Mouse (Mus musculus): ENCODE results near the gene Robo1. TPM values are rescaled to one million over a fixed set of nuclear protein-coding genes. Genes with fewer than 3 reads are reported as not detected.

Robo1 gene
- polyA plus RNA-seq, 1 experiment from 2014 or later: 26.8 TPM

DNA sequence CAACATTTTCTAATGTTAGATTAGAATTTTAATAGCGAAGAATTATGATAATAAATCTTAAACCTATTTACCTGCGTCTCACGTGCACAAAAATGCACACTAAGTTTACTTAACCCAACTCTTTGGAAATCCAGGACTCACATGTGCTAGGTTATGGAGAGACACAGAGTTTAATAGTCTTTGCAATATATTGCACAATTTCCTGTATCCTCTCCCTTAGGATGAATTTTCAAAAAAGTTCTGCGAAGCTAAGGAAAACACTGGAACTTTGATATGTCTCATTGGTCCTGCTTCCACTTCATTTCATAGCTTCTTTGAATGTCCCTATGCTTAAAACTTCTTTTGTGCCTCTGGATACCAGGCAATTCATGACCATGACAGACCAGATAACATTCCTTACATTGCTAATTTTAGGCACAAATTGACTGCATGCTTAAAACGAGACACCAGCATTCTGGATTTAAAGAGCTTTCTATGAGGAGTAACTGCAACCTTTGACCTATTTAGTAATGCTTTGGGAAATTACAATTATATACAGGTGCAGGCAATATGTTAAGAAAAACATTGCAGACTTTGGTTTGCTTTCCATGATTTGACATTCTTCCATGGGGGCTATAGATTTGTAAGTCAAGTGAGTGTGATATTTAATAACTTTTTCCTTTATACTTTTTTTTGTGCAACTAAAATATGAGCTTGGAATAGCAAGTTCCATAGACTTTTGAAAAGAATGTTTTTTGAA lies 111.4 kb downstream of the Robo1 start:
- H3K27me3 ChIP-seq (ENCODE audit: control insufficient read depth, insufficient read depth, low read depth, low read length): no peaks in the 10 kb centered on the region
- H3K27ac ChIP-seq (ENCODE audit: low read length): no peak overlapping the region
- no peak overlapping the region for H3K4me2 ChIP-seq (ENCODE audit: low read depth, low read length)
- no peak overlapping the region for H3K4me3 ChIP-seq (ENCODE audit: low read length)
- H3K36me3 ChIP-seq (ENCODE audit: control insufficient read depth, insufficient read depth, low read length): no peaks in the 10 kb centered on the region
- ATAC-seq (ENCODE audit: low read depth): no peak
- H3K4me1 ChIP-seq (replicated peaks; ENCODE audit: control insufficient read depth, insufficient read depth, low read length): no peaks in the 10 kb centered on the region
- no peak overlapping the region for H3K9ac ChIP-seq (ENCODE audit: low read length)
- WGBS: 69% methylated on average over 5 of the region's 5 CpGs
- no peaks in the 10 kb centered on the region for H3K9me3 ChIP-seq (ENCODE audit: control insufficient read depth, low read length)

DNA sequence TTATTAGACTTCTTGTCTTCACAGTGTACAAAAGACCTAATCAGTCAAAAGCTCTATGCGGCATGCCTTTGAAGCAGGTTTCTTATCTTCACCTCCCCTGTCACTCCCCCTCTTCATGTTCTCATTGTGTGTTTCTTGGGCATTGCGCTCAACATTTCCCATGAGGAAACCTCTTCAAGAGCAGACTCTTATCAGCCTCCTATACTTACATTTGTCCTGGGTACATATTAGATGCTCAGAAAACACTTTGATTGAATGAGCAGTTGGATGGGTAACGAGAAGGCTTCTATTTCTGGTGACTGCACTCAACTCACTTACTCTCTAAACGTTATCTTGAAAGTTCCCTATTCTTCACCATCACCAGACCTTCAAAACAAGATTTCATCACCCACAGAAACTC lies 114.3 kb downstream of the Robo1 start:
- Histone ChIP-seq H3K27me3 (ENCODE audit: control insufficient read depth, insufficient read depth, low read depth, low read length) (no peaks in the 10 kb centered on the region), H3K27ac (ENCODE audit: low read length) (no peak overlapping the region), H3K4me3 (ENCODE audit: low read length) (no peak overlapping the region), H3K4me1 (replicated peaks; ENCODE audit: control insufficient read depth, insufficient read depth, low read length) (no peaks in the 10 kb centered on the region), H3K9ac (ENCODE audit: low read length) (no peak overlapping the region), H3K4me2 (ENCODE audit: low read depth, low read length) (no peak overlapping the region), H3K9me3 (ENCODE audit: control insufficient read depth, low read length) (no peaks in the 10 kb centered on the region), H3K36me3 (ENCODE audit: control insufficient read depth, insufficient read depth, low read length) (no peaks in the 10 kb centered on the region)
- 42% methylated on average over 4 of the region's 4 CpGs for WGBS
- ATAC-seq (ENCODE audit: low read depth): peak; percentile 54

GRCm38 (mm10) chr16:72434396-72434795 lies 126.3 kb downstream of the Robo1 start:
- no peak for ATAC-seq (ENCODE audit: low read depth)
- no peak overlapping the region for H3K9ac ChIP-seq (ENCODE audit: low read length)
- H3K9me3 ChIP-seq (ENCODE audit: control insufficient read depth, low read length): no peaks in the 10 kb centered on the region
- no peaks in the 10 kb centered on the region for H3K27me3 ChIP-seq (ENCODE audit: control insufficient read depth, insufficient read depth, low read depth, low read length)
- H3K4me2 ChIP-seq (ENCODE audit: low read depth, low read length): no peak overlapping the region
- no peaks in the 10 kb centered on the region for H3K4me1 ChIP-seq (replicated peaks; ENCODE audit: control insufficient read depth, insufficient read depth, low read length)
- no peaks in the 10 kb centered on the region for H3K36me3 ChIP-seq (ENCODE audit: control insufficient read depth, insufficient read depth, low read length)
- H3K4me3 ChIP-seq (ENCODE audit: low read length): no peak overlapping the region
- H3K27ac ChIP-seq (ENCODE audit: low read length): no peak overlapping the region

GRCm38 (mm10) chr16:72444428-72445135 lies 136.5 kb downstream of the Robo1 start:
- Histone ChIP-seq H3K9ac (ENCODE audit: low read length) (peak overlapping the region; percentile 34; the same call in 1 of the 2 replicates), H3K9me3 (ENCODE audit: control insufficient read depth, low read length) (no peaks in the 10 kb centered on the region), H3K4me1 (replicated peaks; ENCODE audit: control insufficient read depth, insufficient read depth, low read length) (no peaks in the 10 kb centered on the region; the same call in 1 of the 2 replicates), H3K4me3 (ENCODE audit: low read length) (peak overlapping the region; percentile 31), H3K27ac (ENCODE audit: low read length) (peak overlapping the region; percentile 82), H3K4me2 (ENCODE audit: low read depth, low read length) (peak overlapping the region; percentile 45), H3K27me3 (ENCODE audit: control insufficient read depth, insufficient read depth, low read depth, low read length) (no peaks in the 10 kb centered on the region), H3K36me3 (ENCODE audit: control insufficient read depth, insufficient read depth, low read length) (no peaks in the 10 kb centered on the region)
- peak; percentile 89 for ATAC-seq (ENCODE audit: low read depth)
- WGBS: 35% methylated on average over 18 of the region's 18 CpGs

DNA sequence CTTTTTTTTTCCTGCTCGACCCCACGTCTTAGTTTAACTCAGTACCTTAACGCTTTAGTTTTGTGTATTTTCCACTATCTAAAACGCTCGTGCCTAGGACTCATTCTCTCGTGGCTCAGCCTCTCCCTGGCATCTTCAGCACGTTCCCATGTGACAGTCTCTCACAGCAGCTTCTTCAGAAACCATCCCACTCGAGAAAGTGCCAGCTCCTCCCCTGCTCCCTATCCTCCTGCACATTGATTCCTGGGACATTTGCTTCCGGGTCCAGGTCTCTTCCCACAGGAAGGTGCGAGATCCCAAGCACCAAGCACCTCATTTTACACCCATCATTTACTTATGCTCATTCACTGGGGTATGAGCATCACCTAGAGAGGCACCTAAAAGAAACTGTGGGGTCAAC lies 150.0 kb downstream of the Robo1 start:
- H3K4me1 ChIP-seq (replicated peaks; ENCODE audit: control insufficient read depth, insufficient read depth, low read length): no peaks in the 10 kb centered on the region
- no peak overlapping the region for H3K4me2 ChIP-seq (ENCODE audit: low read depth, low read length)
- ATAC-seq (ENCODE audit: low read depth): no peak
- H3K4me3 ChIP-seq (ENCODE audit: low read length): no peak overlapping the region
- no peaks in the 10 kb centered on the region for H3K27me3 ChIP-seq (ENCODE audit: control insufficient read depth, insufficient read depth, low read depth, low read length)
- no peaks in the 10 kb centered on the region for H3K36me3 ChIP-seq (ENCODE audit: control insufficient read depth, insufficient read depth, low read length)
- no peak overlapping the region for H3K27ac ChIP-seq (ENCODE audit: low read length)
- 44% methylated on average over 10 of the region's 10 CpGs for WGBS
- no peak overlapping the region for H3K9ac ChIP-seq (ENCODE audit: low read length)
- H3K9me3 ChIP-seq (ENCODE audit: control insufficient read depth, low read length): no peaks in the 10 kb centered on the region

DNA sequence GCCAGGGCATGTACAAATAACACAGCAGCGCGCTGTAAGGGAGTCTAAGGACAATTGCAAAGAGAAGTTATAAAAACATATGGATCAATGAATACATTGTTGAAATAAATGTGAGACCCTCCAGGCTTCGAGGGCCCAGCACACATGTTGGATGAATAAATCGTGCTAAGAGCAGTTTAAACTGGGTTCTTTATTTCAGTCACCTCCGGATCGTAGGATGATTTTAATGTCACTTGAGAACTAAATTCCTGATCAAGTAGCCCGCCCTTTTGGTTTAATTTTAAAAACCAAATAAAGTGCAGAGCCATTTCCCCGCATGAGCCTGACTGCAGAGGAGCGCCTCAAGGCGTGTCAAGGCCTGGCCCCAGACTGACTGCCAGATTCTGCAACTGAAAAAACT lies 150.5 kb downstream of the Robo1 start:
- no peak for ATAC-seq (ENCODE audit: low read depth)
- H3K9ac ChIP-seq (ENCODE audit: low read length): no peak overlapping the region
- no peaks in the 10 kb centered on the region for H3K36me3 ChIP-seq (ENCODE audit: control insufficient read depth, insufficient read depth, low read length)
- no peak overlapping the region for H3K27ac ChIP-seq (ENCODE audit: low read length)
- no peaks in the 10 kb centered on the region for H3K9me3 ChIP-seq (ENCODE audit: control insufficient read depth, low read length)
- no peak overlapping the region for H3K4me2 ChIP-seq (ENCODE audit: low read depth, low read length)
- no peak overlapping the region for H3K4me3 ChIP-seq (ENCODE audit: low read length)
- H3K27me3 ChIP-seq (ENCODE audit: control insufficient read depth, insufficient read depth, low read depth, low read length): no peaks in the 10 kb centered on the region
- WGBS: 53% methylated on average over 10 of the region's 10 CpGs
- H3K4me1 ChIP-seq (replicated peaks; ENCODE audit: control insufficient read depth, insufficient read depth, low read length): no peaks in the 10 kb centered on the region

DNA sequence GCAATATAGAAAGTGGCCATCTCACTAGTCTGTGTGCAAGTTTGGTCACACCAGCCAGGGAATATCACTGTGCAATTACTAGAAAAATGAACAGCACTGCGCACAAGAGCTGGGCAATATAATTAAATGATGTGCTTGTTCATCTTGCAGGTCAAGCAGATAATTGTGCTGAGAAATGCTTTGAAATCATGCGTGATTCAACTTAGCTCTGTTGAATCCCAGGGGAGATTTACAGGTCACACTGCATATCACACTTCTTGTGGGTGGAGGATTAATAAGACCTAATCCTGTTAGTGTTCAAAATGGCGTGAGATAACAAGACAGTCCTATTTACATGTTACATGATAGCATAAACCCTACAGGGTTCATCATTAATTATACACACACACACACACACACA lies 157.6 kb downstream of the Robo1 start:
- ATAC-seq (ENCODE audit: low read depth): no peak
- H3K27me3 ChIP-seq (ENCODE audit: control insufficient read depth, insufficient read depth, low read depth, low read length): no peaks in the 10 kb centered on the region
- H3K36me3 ChIP-seq (ENCODE audit: control insufficient read depth, insufficient read depth, low read length): no peaks in the 10 kb centered on the region
- H3K4me3 ChIP-seq (ENCODE audit: low read length): no peak overlapping the region
- no peak overlapping the region for H3K4me2 ChIP-seq (ENCODE audit: low read depth, low read length)
- H3K4me1 ChIP-seq (replicated peaks; ENCODE audit: control insufficient read depth, insufficient read depth, low read length): no peaks in the 10 kb centered on the region
- H3K27ac ChIP-seq (ENCODE audit: low read length): no peak overlapping the region
- H3K9me3 ChIP-seq (ENCODE audit: control insufficient read depth, low read length): no peaks in the 10 kb centered on the region
- 73% methylated on average over 3 of the region's 3 CpGs for WGBS
- H3K9ac ChIP-seq (ENCODE audit: low read length): no peak overlapping the region

DNA sequence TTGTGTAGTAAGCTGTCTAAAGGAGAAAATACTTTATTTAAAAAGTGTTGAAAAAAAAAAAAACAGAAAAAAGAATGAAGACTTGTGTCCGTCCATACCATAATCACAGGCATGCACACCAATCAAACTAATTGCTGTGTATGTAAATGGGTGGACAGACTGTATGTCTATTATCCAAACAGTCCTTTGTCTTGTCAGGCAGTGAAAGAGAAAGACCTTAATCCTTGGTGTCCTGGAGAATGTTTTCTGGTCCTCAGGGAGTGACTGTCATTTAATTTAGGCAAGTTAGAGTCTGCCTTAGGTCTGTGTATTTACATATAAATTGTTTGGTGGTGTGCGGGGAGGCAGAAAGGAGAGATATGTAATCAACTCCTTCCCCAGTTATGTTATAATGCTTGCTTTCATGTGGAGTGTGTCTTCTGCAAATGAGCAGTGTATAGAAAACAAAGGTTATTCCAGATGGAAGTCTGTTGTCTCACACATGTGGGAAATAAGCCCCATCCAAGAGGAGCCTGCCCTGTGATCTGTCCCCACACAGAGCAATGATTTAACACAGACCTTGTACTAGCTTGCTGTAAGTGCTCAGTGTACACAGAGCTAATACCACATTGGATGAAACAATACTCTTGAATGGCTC lies 162.0 kb downstream of the Robo1 start:
- no peaks in the 10 kb centered on the region for H3K4me1 ChIP-seq (replicated peaks; ENCODE audit: control insufficient read depth, insufficient read depth, low read length)
- H3K36me3 ChIP-seq (ENCODE audit: control insufficient read depth, insufficient read depth, low read length): no peaks in the 10 kb centered on the region
- no peak for ATAC-seq (ENCODE audit: low read depth)
- no peaks in the 10 kb centered on the region for H3K27me3 ChIP-seq (ENCODE audit: control insufficient read depth, insufficient read depth, low read depth, low read length)
- no peaks in the 10 kb centered on the region for H3K9me3 ChIP-seq (ENCODE audit: control insufficient read depth, low read length)
- H3K4me3 ChIP-seq (ENCODE audit: low read length): no peak overlapping the region
- WGBS: 67% methylated on average over 2 of the region's 2 CpGs
- no peak overlapping the region for H3K4me2 ChIP-seq (ENCODE audit: low read depth, low read length)
- no peak overlapping the region for H3K27ac ChIP-seq (ENCODE audit: low read length)
- H3K9ac ChIP-seq (ENCODE audit: low read length): no peak overlapping the region

GRCm38 (mm10) chr16:72510716-72511199 lies 202.7 kb downstream of the Robo1 start:
- no peak for ATAC-seq (ENCODE audit: low read depth)
- Histone ChIP-seq H3K9me3 (ENCODE audit: control insufficient read depth, low read length) (no peaks in the 10 kb centered on the region), H3K27me3 (ENCODE audit: control insufficient read depth, insufficient read depth, low read depth, low read length) (no peaks in the 10 kb centered on the region), H3K9ac (ENCODE audit: low read length) (no peak overlapping the region), H3K27ac (ENCODE audit: low read length) (no peak overlapping the region), H3K4me1 (replicated peaks; ENCODE audit: control insufficient read depth, insufficient read depth, low read length) (no peaks in the 10 kb centered on the region), H3K36me3 (ENCODE audit: control insufficient read depth, insufficient read depth, low read length) (no peaks in the 10 kb centered on the region), H3K4me3 (ENCODE audit: low read length) (no peak overlapping the region), H3K4me2 (ENCODE audit: low read depth, low read length) (no peak overlapping the region)
- WGBS: 54% methylated on average over 6 of the region's 6 CpGs

Measured in lung, embryonic 16.5 days (tissue).